Mouse (Mus musculus) macrophage (primary cell): ENCODE data around the gene Arl4c. TPM values are rescaled to one million over a fixed set of nuclear protein-coding genes. Genes with fewer than 3 reads are reported as not detected.
A peak's percentile ranks its signal among the peaks of the same experiment; 100 is the strongest.

Experiments used
- H3K27ac ChIP-seq: fragments of 350-480 bp; formaldehyde crosslinking; 2 replicates; pipeline ENCODE4 v1.9.0; 2021
- H3K36me3 ChIP-seq: fragments of 350-480 bp; formaldehyde crosslinking; 2 replicates; pipeline ENCODE4 v1.9.0; 2021; ENCODE audit errors: inconsistent target
- H3K4me3 ChIP-seq: fragments of 350-480 bp; formaldehyde crosslinking; 2 replicates; pipeline ENCODE4 v1.9.0; 2021; ENCODE audit errors: inconsistent target
- H3K79me2 ChIP-seq: fragments of 350-480 bp; formaldehyde crosslinking; 2 replicates; pipeline ENCODE4 v1.9.0; 2021; ENCODE audit errors: inconsistent target
- WGBS: methylation state at CpG from one replicate; pipeline ENCODE4 v1.1.7; 2026; ENCODE audit warnings: inconsistent platforms; ENCODE audit not compliant: missing documents; 5-methylcytosine and 5-hydroxymethylcytosine counted together
- polyA plus RNA-seq: library from polyadenylated mRNA; stranded (reverse); fragments of 250-400 nt; gene quantifications from 3 replicates; pipeline ENCODE4 v1.2.4, GENCODE M21; 2018; ENCODE audit warnings: inconsistent platforms

The Arl4c gene
- polyA plus RNA-seq, 1 experiment from 2014 or later = 76.1 TPM

- Histone ChIP-seq H3K36me3 (no peaks in the 10 kb centered on the region), H3K27ac (no peak overlapping the region), H3K4me3 (no peak overlapping the region), H3K79me2 (no peaks in the 10 kb centered on the region)
- 91% methylated on average over 11 of the region's 13 CpGs for WGBS
These were observed 15.7 kb upstream of the Arl4c start for GRCm38 (mm10) chr1:88717736-88718135.

DNA sequence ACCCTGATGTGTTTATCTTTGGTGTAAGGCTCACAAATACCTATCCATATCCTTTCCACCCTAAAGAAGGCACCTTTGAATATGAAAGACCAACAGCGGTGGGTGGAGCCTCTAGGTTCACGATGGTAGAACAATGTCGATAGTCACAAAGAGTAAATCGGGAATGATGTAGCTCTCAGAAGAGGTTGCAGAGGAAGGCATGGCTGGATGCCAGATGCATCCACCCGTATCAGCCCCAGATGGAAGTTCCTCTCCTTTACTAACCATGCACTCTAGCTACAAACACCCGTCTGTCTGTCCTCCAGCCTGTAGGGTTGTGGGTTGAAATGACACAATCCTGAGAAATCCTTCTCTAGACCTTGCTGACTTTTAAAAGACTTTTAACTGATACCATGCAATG lies 10.0 kb upstream of the Arl4c start:
- H3K36me3 ChIP-seq = no peaks in the 10 kb centered on the region
- H3K4me3 ChIP-seq = no peak overlapping the region
- WGBS = 82% methylated on average over 6 of the region's 6 CpGs

GRCm38 (mm10) chr1:88708646-88709305 lies 6.8 kb upstream of the Arl4c start:
- Histone ChIP-seq H3K36me3 (no peaks in the 10 kb centered on the region), H3K79me2 (no peaks in the 10 kb centered on the region), H3K27ac (no peak overlapping the region), H3K4me3 (no peak overlapping the region)
- 78% methylated on average over 9 of the region's 9 CpGs for WGBS

More for the DNA sequence above, 10.0 kb upstream of the Arl4c start:
- Histone ChIP-seq H3K27ac (no peak overlapping the region), H3K79me2 (no peaks in the 10 kb centered on the region)

DNA sequence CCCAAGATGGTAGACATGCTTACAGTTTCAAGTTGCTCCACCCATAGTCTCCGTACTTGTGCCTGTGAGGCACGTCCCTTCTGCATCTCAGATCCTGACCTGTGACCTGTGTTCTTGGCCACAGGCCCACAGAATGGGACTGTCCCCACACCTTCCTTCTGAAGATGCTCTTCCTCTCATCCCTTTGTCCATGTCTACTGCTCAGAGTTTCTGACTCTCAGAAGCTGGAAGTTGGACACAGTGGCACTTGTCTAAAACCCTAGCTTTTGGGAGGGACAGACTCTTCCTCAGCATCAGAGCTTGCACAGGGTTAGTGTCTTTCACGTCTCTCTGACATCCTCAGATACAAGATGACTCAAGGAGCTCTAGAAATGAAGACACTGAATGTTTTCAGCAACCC lies 6.2 kb upstream of the Arl4c start:
- Histone ChIP-seq H3K4me3 (no peak overlapping the region), H3K79me2 (no peaks in the 10 kb centered on the region), H3K27ac (no peak overlapping the region), H3K36me3 (no peaks in the 10 kb centered on the region)
- WGBS = 94% methylated on average over 3 of the region's 3 CpGs

GRCm38 (mm10) chr1:88707536-88707935 lies 5.5 kb upstream of the Arl4c start:
- no peaks in the 10 kb centered on the region for H3K79me2 ChIP-seq
- H3K4me3 ChIP-seq = no peak overlapping the region
- H3K36me3 ChIP-seq = no peaks in the 10 kb centered on the region
- H3K27ac ChIP-seq = no peak overlapping the region
- WGBS = 94% methylated on average over 6 of the region's 6 CpGs

- H3K36me3 ChIP-seq = no peaks in the 10 kb centered on the region
- H3K79me2 ChIP-seq = peaks cover 7% of the 10 kb centered on the region
- under 1% methylated on average over 15 of the region's 15 CpGs for WGBS
- H3K27ac ChIP-seq = no peak overlapping the region
- H3K4me3 ChIP-seq = no peak overlapping the region
These were observed 3.8 kb upstream of the Arl4c start for GRCm38 (mm10) chr1:88705799-88706198.

DNA sequence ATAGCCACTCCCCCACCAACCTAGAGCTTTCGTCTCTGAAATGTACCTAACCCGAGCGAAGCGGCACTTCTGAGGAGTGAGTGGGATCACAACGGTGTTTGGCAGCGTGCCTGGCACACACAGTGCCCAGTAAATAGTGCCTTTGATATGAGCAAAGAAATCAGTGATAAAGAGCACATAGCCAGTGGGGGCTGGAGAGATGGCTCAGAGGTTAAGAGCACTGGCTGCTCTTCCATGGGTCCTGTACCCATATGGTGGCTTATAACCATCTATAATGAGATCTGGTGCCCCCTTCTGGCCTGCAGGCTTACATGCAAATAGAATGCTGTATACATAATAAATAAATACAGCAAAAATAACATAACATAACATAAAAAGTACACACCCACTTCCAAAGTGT lies 3.0 kb upstream of the Arl4c start:
- WGBS = 84% methylated on average over 6 of the region's 6 CpGs
- Histone ChIP-seq H3K36me3 (no peaks in the 10 kb centered on the region), H3K4me3 (no peak overlapping the region), H3K27ac (no peak overlapping the region), H3K79me2 (peaks cover 14% of the 10 kb centered on the region)

- H3K4me3 ChIP-seq = peak overlapping the region; percentile 89
- peaks cover 45% of the 10 kb centered on the region for H3K79me2 ChIP-seq
- peaks cover 6% of the 10 kb centered on the region; the same call in 1 of the 2 replicates for H3K36me3 ChIP-seq
- under 1% methylated on average over 62 of the region's 78 CpGs for WGBS
- peak overlapping the region; percentile 78 for H3K27ac ChIP-seq
These were observed 810 bp downstream of the Arl4c start for GRCm38 (mm10) chr1:88700961-88701861.

DNA sequence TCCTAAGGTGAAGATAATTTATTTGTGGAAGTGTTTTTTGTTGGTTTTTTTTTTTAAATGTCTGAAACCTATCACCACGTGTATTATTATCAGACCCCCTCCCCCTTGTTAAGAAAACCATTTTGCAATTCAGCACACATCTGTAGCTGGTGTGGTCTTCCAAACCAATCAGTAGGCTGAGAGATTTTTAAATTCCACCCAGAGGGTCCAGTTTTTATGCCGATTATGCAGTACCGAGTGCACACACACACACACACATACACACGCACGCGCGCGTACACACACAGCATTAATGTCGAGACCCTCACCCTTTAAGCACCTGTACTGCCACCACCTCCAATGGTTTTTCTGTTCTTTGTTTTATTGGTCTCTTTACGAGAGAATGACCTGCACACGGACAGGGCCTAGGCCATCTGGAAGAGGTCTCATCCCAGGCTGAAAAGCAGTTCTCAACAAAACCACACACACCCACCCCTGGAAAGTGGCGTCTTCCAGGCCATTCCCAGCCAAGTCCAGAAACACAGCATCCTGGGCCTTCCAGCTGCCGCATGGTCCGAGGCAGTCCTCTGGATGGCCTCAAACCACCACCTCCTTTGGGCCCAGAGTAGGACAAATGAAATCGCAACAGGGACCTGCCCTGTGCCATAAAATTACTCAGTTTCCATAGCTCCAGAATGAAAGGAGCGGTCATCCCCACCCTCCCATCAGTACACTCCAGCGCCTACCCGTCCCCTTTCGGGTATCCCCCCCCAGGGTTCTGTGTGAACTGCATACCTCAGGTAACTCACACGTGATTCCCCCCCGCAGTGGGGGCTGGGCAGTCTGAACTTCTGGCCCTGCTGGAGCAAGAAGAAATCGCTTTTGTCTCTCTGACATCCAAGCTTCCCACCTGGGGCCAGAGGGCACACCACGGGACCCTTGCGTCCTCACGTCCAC lies 1.9 kb downstream of the Arl4c start:
- H3K79me2 ChIP-seq = peaks cover 45% of the 10 kb centered on the region
- peak overlapping the region; percentile 78 for H3K27ac ChIP-seq
- H3K36me3 ChIP-seq = peaks cover 6% of the 10 kb centered on the region; the same call in 1 of the 2 replicates
- WGBS = 39% methylated on average over 20 of the region's 25 CpGs
- peak overlapping the region; percentile 89 for H3K4me3 ChIP-seq

DNA sequence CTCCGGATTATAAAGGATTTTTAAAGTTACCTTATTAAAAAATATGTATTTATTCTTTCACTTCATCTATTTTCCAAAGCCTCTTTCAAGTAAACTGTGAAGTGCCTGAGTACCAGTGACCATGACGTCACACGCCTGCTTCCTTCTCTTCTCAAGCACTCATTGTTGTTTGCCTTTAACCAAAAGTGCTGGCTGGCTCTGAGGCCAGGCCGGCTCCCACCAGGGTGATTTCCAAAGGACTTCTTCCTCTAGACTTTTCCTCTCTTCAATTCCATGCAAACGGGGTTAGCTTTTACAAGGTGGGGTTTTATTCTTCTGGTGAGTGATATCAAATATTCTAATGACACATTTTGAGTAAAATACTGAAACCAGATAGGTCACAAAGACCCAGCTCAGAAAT lies 2.6 kb downstream of the Arl4c start:
- Histone ChIP-seq H3K36me3 (peaks cover 6% of the 10 kb centered on the region; the same call in 1 of the 2 replicates), H3K79me2 (peaks cover 45% of the 10 kb centered on the region), H3K27ac (peak overlapping the region; percentile 78), H3K4me3 (peak overlapping the region; percentile 89)
- WGBS = 13% methylated on average over 5 of the region's 5 CpGs

DNA sequence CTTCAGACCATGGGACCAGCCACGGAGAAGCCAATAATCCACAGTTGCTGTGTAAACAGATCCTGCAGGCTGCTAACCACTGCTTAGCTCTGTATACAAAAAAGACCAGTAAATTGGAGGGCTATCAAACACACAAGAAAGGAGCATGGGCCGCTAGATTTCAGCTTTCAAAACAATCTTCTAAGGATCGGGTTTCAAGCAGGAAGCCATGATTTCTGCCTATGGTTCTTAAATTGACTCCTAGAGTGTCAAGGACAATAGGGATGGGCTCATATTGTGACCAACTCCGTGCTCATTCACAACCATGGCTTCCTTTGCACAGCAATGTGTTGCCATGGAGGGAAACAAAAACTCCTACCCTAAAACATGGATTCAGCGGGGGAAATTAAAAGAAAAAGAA lies 3.1 kb downstream of the Arl4c start:
- H3K4me3 ChIP-seq = peak overlapping the region; percentile 89
- peak overlapping the region; percentile 78; the same call in 1 of the 2 replicates for H3K27ac ChIP-seq
- WGBS = 66% methylated on average over 5 of the region's 5 CpGs

DNA sequence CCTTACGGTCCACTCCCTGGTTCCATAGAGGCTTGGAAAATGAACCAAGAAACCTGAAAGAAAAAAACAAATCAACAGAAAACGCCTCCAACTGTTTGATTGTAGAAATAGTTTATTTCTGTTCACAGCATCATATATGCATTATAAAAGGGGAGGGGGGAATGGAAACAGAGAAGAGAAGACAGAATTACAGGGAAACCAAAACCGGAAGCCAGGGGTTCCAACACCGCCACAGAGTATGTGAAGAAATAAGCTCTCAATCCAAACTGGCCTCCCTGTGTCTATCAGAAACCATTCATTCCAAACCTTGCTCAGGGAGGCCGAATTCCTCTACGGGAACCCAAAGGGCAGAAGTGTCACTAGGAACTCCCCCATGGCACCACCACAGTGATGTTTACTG lies 3.9 kb downstream of the Arl4c start:
- Histone ChIP-seq H3K79me2 (peaks cover 45% of the 10 kb centered on the region), H3K36me3 (peaks cover 6% of the 10 kb centered on the region; the same call in 1 of the 2 replicates), H3K4me3 (no peak overlapping the region; the same call in 1 of the 2 replicates), H3K27ac (no peak overlapping the region)
- whole genome bisulfite sequencing = 74% methylated on average over 6 of the region's 6 CpGs

More for the DNA sequence above, 3.1 kb downstream of the Arl4c start:
- peaks cover 6% of the 10 kb centered on the region; the same call in 1 of the 2 replicates for H3K36me3 ChIP-seq
- H3K79me2 ChIP-seq = peaks cover 45% of the 10 kb centered on the region

DNA sequence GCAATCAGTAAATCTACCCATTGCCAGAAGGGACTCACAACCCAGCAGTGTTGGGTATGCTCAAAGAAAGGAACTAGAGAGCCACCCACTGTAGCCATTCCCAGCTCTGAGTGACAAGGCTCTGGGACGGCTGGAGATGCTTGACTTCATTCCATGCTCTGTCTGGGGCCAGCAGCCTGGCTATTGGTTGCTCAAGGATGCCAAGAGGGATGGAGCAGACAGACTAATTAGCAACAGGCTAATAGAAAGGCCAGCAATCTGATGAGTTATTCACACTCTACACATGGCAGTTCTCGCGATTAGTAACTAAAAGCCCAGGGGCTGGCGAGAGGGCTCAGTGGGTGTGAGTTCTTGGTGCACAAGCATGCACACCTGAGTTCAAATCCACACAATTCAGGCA lies 5.6 kb downstream of the Arl4c start:
- peaks cover 44% of the 10 kb centered on the region for H3K79me2 ChIP-seq
- peaks cover 6% of the 10 kb centered on the region; the same call in 1 of the 2 replicates for H3K36me3 ChIP-seq
- no peak overlapping the region for H3K27ac ChIP-seq
- WGBS = 91% methylated on average over 4 of the region's 4 CpGs
- H3K4me3 ChIP-seq = no peak overlapping the region

GRCm38 (mm10) chr1:88694353-88694752 lies 7.7 kb downstream of the Arl4c start:
- H3K36me3 ChIP-seq = peaks cover 6% of the 10 kb centered on the region; the same call in 1 of the 2 replicates
- H3K27ac ChIP-seq = no peak overlapping the region
- WGBS = 78% methylated on average over 10 of the region's 10 CpGs

More at GRCm38 (mm10) chr1:88694353-88694752, 7.7 kb downstream of the Arl4c start:
- Histone ChIP-seq H3K4me3 (no peak overlapping the region), H3K79me2 (peaks cover 23% of the 10 kb centered on the region)
